Comparison of ENCODE assay signal across 8 mouse cellular contexts in genomic region chr4:147187283-147187965, GRCm38 (mm10). TPM values are rescaled to one million over a fixed set of nuclear protein-coding genes. Genes with fewer than 3 reads are reported as not detected.
A peak's percentile ranks its signal among the peaks of the same experiment; 100 is the strongest.
DNase-seq lines count a peak whose midpoint lies in the region; ATAC-seq lines count a peak whose summit lies in the region.
"Not testable (repeated sequence)": the region's sequence is repeated elsewhere in the genome, so short reads cannot be mapped to it uniquely, and the experiment has no call there.

No protein-coding gene starts in this region.

- 52% methylated on average over 65 of the region's 71 CpGs for WGBS in heart, embryonic 14.5 days
- 62% methylated on average over 68 of the region's 71 CpGs for WGBS in intestine, embryonic 16.5 days
- 52% methylated on average over 67 of the region's 71 CpGs for WGBS in liver, embryonic 12.5 days (ENCODE audit: insufficient replicate concordance)
- 71% methylated on average over 67 of the region's 71 CpGs for WGBS in midbrain, embryonic 11.5 days

- H3K9me3 ChIP-seq in heart, embryonic 14.5 days (ENCODE audit: control insufficient read depth, low read length); intestine, embryonic 16.5 days (ENCODE audit: control insufficient read depth, low read length); midbrain, embryonic 11.5 days (ENCODE audit: control insufficient read depth, low read length): not testable (repeated sequence)
- H3K9me3 ChIP-seq in liver, embryonic 12.5 days (replicated peaks): peaks cover 11% of the 10 kb centered on the region

- ATAC-seq in erythroid progenitor cell, adult 5-6 weeks (replicated peaks; ENCODE audit: low FRiP score, poor library complexity, severe bottlenecking): peak; percentile 75
- peak; percentile 68; the same call in 1 of the 2 replicates for ATAC-seq in heart, embryonic 14.5 days (ENCODE audit: insufficient number of reproducible peaks, insufficient read depth, low FRiP score, low read depth)
- peak; percentile 48; the same call in 1 of the 2 replicates for ATAC-seq in intestine, embryonic 16.5 days
- ATAC-seq in liver, embryonic 12.5 days: peak; percentile 67
- ATAC-seq in midbrain, embryonic 11.5 days (ENCODE audit: low FRiP score): peak; percentile 65
- peak; percentile 36; the same call in 1 of the 2 replicates for ATAC-seq in neutrophil, adult 5-6 weeks (ENCODE audit: extremely low read depth, insufficient number of reproducible peaks, low FRiP score, poor library complexity, severe bottlenecking)

- H3K4me2 ChIP-seq in heart, embryonic 14.5 days (ENCODE audit: low read length); intestine, embryonic 16.5 days (ENCODE audit: low read depth, low read length); liver, embryonic 12.5 days; midbrain, embryonic 11.5 days: not testable (repeated sequence)

- not testable (repeated sequence) for H3K36me3 ChIP-seq in heart, embryonic 14.5 days (ENCODE audit: control insufficient read depth, insufficient read depth, low read length); intestine, embryonic 16.5 days (ENCODE audit: control insufficient read depth, insufficient read depth, low read length); liver, embryonic 12.5 days; midbrain, embryonic 11.5 days (ENCODE audit: control insufficient read depth, insufficient read depth, low read length)

- not testable (repeated sequence) for H3K27me3 ChIP-seq in heart, embryonic 14.5 days (ENCODE audit: control insufficient read depth, insufficient read depth, low read length); intestine, embryonic 16.5 days (replicated peaks; ENCODE audit: control insufficient read depth, insufficient read depth, low read length); liver, embryonic 12.5 days (replicated peaks); midbrain, embryonic 11.5 days (ENCODE audit: control insufficient read depth, insufficient read depth, low read length)

- H3K27ac ChIP-seq in heart, embryonic 14.5 days (replicated peaks in 1 of 2; ENCODE audit: control insufficient read depth in 1 of 2, insufficient read depth in 1 of 2, low read depth in 2 of 2, low read length in 2 of 2); intestine, embryonic 16.5 days (ENCODE audit: low read length); liver, embryonic 12.5 days; midbrain, embryonic 11.5 days (ENCODE audit: low read depth, low read length): not testable (repeated sequence)

- not testable (repeated sequence) for H3K4me3 ChIP-seq in heart, embryonic 14.5 days (ENCODE audit: control insufficient read depth in 1 of 2, insufficient read depth in 1 of 2, low read depth in 1 of 2, low read length in 2 of 2); intestine, embryonic 16.5 days (ENCODE audit: low read length); liver, embryonic 12.5 days; midbrain, embryonic 11.5 days (ENCODE audit: low read depth, low read length)

- peak; percentile 59 for DNase-seq in R1 (ENCODE audit: low read depth, low spot score)
- DNase-seq in midbrain, embryonic 11.5 days (ENCODE audit: low spot score, missing footprints): peak; percentile 44
- DNase-seq in yolk sac, embryonic 10.5 days (ENCODE audit: low spot score): peak; percentile 1

- not testable (repeated sequence) for H3K4me1 ChIP-seq in heart, embryonic 14.5 days (ENCODE audit: control insufficient read depth in 2 of 2, insufficient read depth in 2 of 2, low read length in 2 of 2); intestine, embryonic 16.5 days (ENCODE audit: control insufficient read depth, insufficient read depth, low read length); liver, embryonic 12.5 days; midbrain, embryonic 11.5 days (ENCODE audit: control insufficient read depth, insufficient read depth, low read length)

- not testable (repeated sequence) for H3K9ac ChIP-seq in heart, embryonic 14.5 days (ENCODE audit: low read length); intestine, embryonic 16.5 days (ENCODE audit: low read depth, low read length); liver, embryonic 12.5 days; midbrain, embryonic 11.5 days (ENCODE audit: low read length)

RNA-seq across cellular contexts. Expression of gene Zfp991, which starts 55.6 kb away (rescaled TPM):
- total RNA-seq in erythroid progenitor cell, adult 5-6 weeks (2015; ENCODE audit: low replicate concordance): 5.9 and 7.9 TPM in 2 replicates
- 5.1 and 16.9 TPM in 2 replicates for total RNA-seq in erythroid progenitor cell, adult 5-6 weeks (2017; ENCODE audit: low replicate concordance)
- 5.3 and 8.5 TPM in 2 replicates for polyA plus RNA-seq in heart, embryonic 14.5 days (2014; fragmentation: Nextera tagmentation; extraction: Ambion mirVana)
- 7.7 and 8.4 TPM in 2 replicates for polyA plus RNA-seq in intestine, embryonic 16.5 days (2015; fragmentation: Nextera tagmentation; extraction: Ambion mirVana)
- 6.8 and 8.6 TPM in 2 replicates for polyA plus RNA-seq in liver, embryonic 12.5 days (2016; fragmentation: Nextera tagmentation; extraction: Ambion mirVana)
- 7.9 and 8.7 TPM in 2 replicates for polyA plus RNA-seq in midbrain, embryonic 11.5 days (2014; fragmentation: Nextera tagmentation; extraction: Ambion mirVana)
- 4.0 and 5.4 TPM in 2 replicates for total RNA-seq in neutrophil, adult 5-6 weeks (2017)

Comparison
In these comparisons a context has a peak if more than half of its experiments do, and no peak if none do; other contexts are left out.
1. DNase-seq: peak in every context shown above with its lines; median percentile 59 in R1; 44 in midbrain, embryonic 11.5 days; 1 in yolk sac, embryonic 10.5 days.